Mouse (Mus musculus) limb, embryonic 14.5 days (tissue): ENCODE measurements around the gene Cop1. TPM values are rescaled to one million over a fixed set of nuclear protein-coding genes. Genes with fewer than 3 reads are reported as not detected.

Experiments
- ATAC-seq: fragments of 200-750 bp; cut with Nextera tagmentation; 2 replicates; pipeline ENCODE4 v1.8.0; 2017; ENCODE audit warnings: low read depth, moderate number of reproducible peaks, moderate TSS enrichment; ENCODE audit not compliant: low FRiP score
- DNase-seq: peaks from one replicate; pipeline ENCODE4 v3.0.0-alpha.2; 2015; ENCODE audit warnings: low spot score
- H3K27ac ChIP-seq: fragments of 300-500 bp; sonication (generic); replicated peaks from 2 replicates; pipeline ENCODE4 v1.5.1; 2014; ENCODE audit warnings: low read depth, mild to moderate bottlenecking, low read length, moderate library complexity, mixed read lengths
- H3K27me3 ChIP-seq: fragments of 300-500 bp; sonication (generic); 2 replicates; pipeline ENCODE4 v1.6.1; 2014; ENCODE audit warnings: low read length, mixed read lengths; ENCODE audit not compliant: control insufficient read depth, insufficient read depth
- H3K36me3 ChIP-seq: fragments of 300-500 bp; sonication (generic); 2 replicates; pipeline ENCODE4 v1.6.1; 2014; ENCODE audit warnings: mild to moderate bottlenecking, low read length, moderate library complexity, mixed read lengths; ENCODE audit not compliant: control insufficient read depth, insufficient read depth
- H3K4me1 ChIP-seq: fragments of 300-500 bp; sonication (generic); 2 replicates; pipeline ENCODE4 v1.6.1; 2014; ENCODE audit warnings: antibody characterized with exemption, low read length, mixed read lengths; ENCODE audit not compliant: control insufficient read depth, insufficient read depth
- H3K4me2 ChIP-seq: fragments of 300-500 bp; sonication (generic); replicated peaks from 2 replicates; pipeline ENCODE4 v1.6.1; 2014; ENCODE audit warnings: low read depth, mild to moderate bottlenecking, low read length, moderate library complexity; ENCODE audit not compliant: severe bottlenecking
- H3K4me3 ChIP-seq: fragments of 300-500 bp; sonication (generic); replicated peaks from 2 replicates; pipeline ENCODE4 v1.5.1; 2014; ENCODE audit warnings: low read length
- H3K9ac ChIP-seq: fragments of 300-500 bp; sonication (generic); 2 replicates; pipeline ENCODE4 v1.6.1; 2014; ENCODE audit warnings: mild to moderate bottlenecking, low read depth, low read length, moderate library complexity; ENCODE audit not compliant: severe bottlenecking
- H3K9me3 ChIP-seq: fragments of 300-500 bp; sonication (generic); 2 replicates; pipeline ENCODE4 v1.6.1; 2016; ENCODE audit warnings: low read length; ENCODE audit not compliant: control insufficient read depth
- POLR2A ChIP-seq: fragments of 200-500 bp; IDR thresholded peaks from 2 replicates; pipeline ENCODE4 v1.8.0; 2012; ENCODE audit warnings: inconsistent platforms, mild to moderate bottlenecking, moderate library complexity, borderline replicate concordance; ENCODE audit not compliant: insufficient read depth, insufficient read length; ENCODE audit errors: extremely low read depth
- WGBS: fragments of 180-500 bp; shearing (Covaris S2); extraction: QIAGEN DNeasy Blood & Tissue Kit; methylation state at CpG from one replicate; pipeline ENCODE4 v1.1.7; 2014; 5-methylcytosine and 5-hydroxymethylcytosine counted together
- polyA plus RNA-seq, 2 experiments: library from polyadenylated mRNA; depleted of rRNA in 1 of 2; stranded (reverse) in 1 of 2; unstranded in 1 of 2; fragments of >200 nt; fragmentation: Nextera tagmentation in 1 of 2; extraction: Ambion mirVana in 1 of 2; gene quantifications; 2 replicates each; pipeline versions ENCODE4 v1.2.1 to v1.2.3; 2012 to 2014

Cop1 gene
- polyA plus RNA-seq, 2 experiments: 112 to 115 TPM

GRCm38 (mm10) chr1:159254906-159255685 is 23.0 kb downstream of the Cop1 start:
- Histone ChIP-seq H3K36me3 (peaks cover 35% of the 10 kb centered on the region), H3K27me3 (no peaks in the 10 kb centered on the region), H3K4me1 (no peaks in the 10 kb centered on the region), H3K9me3 (no peaks in the 10 kb centered on the region), H3K9ac (no peak overlapping the region), H3K27ac (no peak overlapping the region), H3K4me2 (no peak overlapping the region), H3K4me3 (no peak overlapping the region)
- TF ChIP-seq POLR2A: no peak
- WGBS: 87% methylated on average over 5 of the region's 5 CpGs
- DNase-seq: no peak
- ATAC-seq: no peak

GRCm38 (mm10) chr1:159256543-159256942 is 24.4 kb downstream of the Cop1 start:
- no peaks in the 10 kb centered on the region for H3K9me3 ChIP-seq
- H3K36me3 ChIP-seq: peaks cover 30% of the 10 kb centered on the region
- H3K4me1 ChIP-seq: no peaks in the 10 kb centered on the region
- DNase-seq (no peak), ATAC-seq (no peak)
- TF ChIP-seq POLR2A: no peak
- no peak overlapping the region for H3K4me2 ChIP-seq
- H3K9ac ChIP-seq: no peak overlapping the region
- no peak overlapping the region for H3K27ac ChIP-seq
- no peak overlapping the region for H3K4me3 ChIP-seq
- WGBS: 85% methylated on average over 1 of the region's 1 CpGs
- no peaks in the 10 kb centered on the region for H3K27me3 ChIP-seq

- H3K4me1 ChIP-seq: no peaks in the 10 kb centered on the region
- H3K4me2 ChIP-seq: no peak overlapping the region
- H3K27ac ChIP-seq: no peak overlapping the region
- no peaks in the 10 kb centered on the region for H3K9me3 ChIP-seq
- no peaks in the 10 kb centered on the region for H3K27me3 ChIP-seq
- no peak overlapping the region for H3K4me3 ChIP-seq
- DNase-seq: no peak
- 95% methylated on average over 3 of the region's 3 CpGs for WGBS
- H3K36me3 ChIP-seq: peaks cover 13% of the 10 kb centered on the region; the same call in 1 of the 2 replicates
- no peak overlapping the region for H3K9ac ChIP-seq
- no peak for TF ChIP-seq POLR2A
- no peak for ATAC-seq
Observed at GRCm38 (mm10) chr1:159263820-159264219, 31.7 kb downstream of the Cop1 start.

- no peaks in the 10 kb centered on the region for H3K4me1 ChIP-seq
- H3K27ac ChIP-seq: no peak overlapping the region
- no peaks in the 10 kb centered on the region for H3K9me3 ChIP-seq
- 89% methylated on average over 1 of the region's 1 CpGs for WGBS
- no peaks in the 10 kb centered on the region for H3K27me3 ChIP-seq
- no peak for DNase-seq
- no peak overlapping the region for H3K9ac ChIP-seq
- ATAC-seq: no peak
- H3K36me3 ChIP-seq: peaks cover 21% of the 10 kb centered on the region
- no peak overlapping the region for H3K4me2 ChIP-seq
- TF ChIP-seq POLR2A: no peak
- H3K4me3 ChIP-seq: no peak overlapping the region
Observed at GRCm38 (mm10) chr1:159280072-159280471, 48.0 kb downstream of the Cop1 start.

GRCm38 (mm10) chr1:159281861-159282260 is 49.7 kb downstream of the Cop1 start:
- Histone ChIP-seq H3K27ac (no peak overlapping the region), H3K9me3 (no peaks in the 10 kb centered on the region), H3K36me3 (peaks cover 25% of the 10 kb centered on the region), H3K4me2 (no peak overlapping the region), H3K4me3 (no peak overlapping the region), H3K9ac (no peak overlapping the region), H3K27me3 (no peaks in the 10 kb centered on the region), H3K4me1 (no peaks in the 10 kb centered on the region)
- no peak for DNase-seq
- WGBS: 90% methylated on average over 1 of the region's 1 CpGs
- ATAC-seq: no peak
- TF ChIP-seq POLR2A: no peak
